Mouse (Mus musculus) olfactory bulb, adult 2 months (tissue): Measurements from ENCODE around the gene Casc3.

ENCODE experiments used
- CTCF ChIP-seq: fragments of 200-500 bp; IDR thresholded peaks from 2 replicates; pipeline ENCODE4 v1.5.1; 2012; ENCODE audit warnings: low read depth, mild to moderate bottlenecking, low read length, moderate library complexity; ENCODE audit not compliant: insufficient read depth
- POLR2A ChIP-seq: fragments of 200-500 bp; IDR thresholded peaks from 2 replicates; pipeline ENCODE4 v1.6.1; 2012; ENCODE audit warnings: mild to moderate bottlenecking, low read depth, low read length, moderate library complexity; ENCODE audit not compliant: insufficient read depth

- TF ChIP-seq POLR2A (no peak), CTCF (no peak)
Observed at GRCm38 (mm10) chr11:98788550-98789218, 16.0 kb upstream of the Casc3 start.
